Mouse (Mus musculus) bone marrow macrophage, adult 2 months (primary cell): ENCODE results near the gene Ibsp.

Source experiments
- CTCF ChIP-seq: IDR thresholded peaks from 2 replicates; pipeline ENCODE4 v1.5.1; 2012; ENCODE audit warnings: low read depth, mild to moderate bottlenecking, low read length, moderate library complexity
- POLR2A ChIP-seq: IDR thresholded peaks from 2 replicates; pipeline ENCODE4 v1.6.1; 2012; ENCODE audit warnings: mild to moderate bottlenecking, low read depth, low read length, borderline replicate concordance

DNA sequence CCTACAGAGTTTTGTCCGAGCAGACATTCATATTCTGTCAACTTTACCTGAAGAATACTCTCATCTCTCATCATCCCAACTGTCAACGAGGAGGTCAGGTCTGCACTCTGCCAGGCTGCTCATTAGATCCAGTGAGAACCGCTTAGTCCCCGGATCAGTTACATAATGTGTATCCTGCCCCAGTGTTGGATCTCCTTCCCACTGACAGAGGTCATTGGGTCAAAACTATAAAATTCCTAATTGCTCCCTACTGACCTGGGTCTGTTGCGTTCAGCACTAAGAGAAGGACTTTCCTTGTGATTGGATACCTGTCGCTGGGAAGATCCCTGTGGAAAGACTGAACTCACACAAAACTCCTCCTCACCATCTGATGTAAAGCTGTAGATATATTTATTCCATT is 60.3 kb downstream of the Ibsp start:
- TF ChIP-seq CTCF (no peak), POLR2A (no peak)
